Mouse (Mus musculus) bone marrow, adult 2 months (tissue): Measurements from ENCODE around the gene Slc9a2. TPM values are rescaled to one million over a fixed set of nuclear protein-coding genes. Genes with fewer than 3 reads are reported as not detected.

Source experiments
- H3K27ac ChIP-seq: fragments of 200-500 bp; 2 replicates; pipeline ENCODE4 v1.5.1; 2012; ENCODE audit warnings: low read depth, mild to moderate bottlenecking, control low read depth, inconsistent platforms, low read length; ENCODE audit not compliant: control insufficient read depth, poor library complexity, insufficient read depth
- H3K4me1 ChIP-seq: fragments of 200-500 bp; 2 replicates; pipeline ENCODE4 v1.6.1; 2011; ENCODE audit warnings: low read length; ENCODE audit not compliant: control insufficient read depth, insufficient read depth
- H3K4me3 ChIP-seq: fragments of 200-500 bp; replicated peaks from 2 replicates; pipeline ENCODE3; 2011; ENCODE audit warnings: mild to moderate bottlenecking, low read depth, low read length, control low read depth; ENCODE audit not compliant: control insufficient read depth
- CTCF ChIP-seq: fragments of 200-500 bp; IDR thresholded peaks from 2 replicates; pipeline ENCODE4 v1.5.1; 2011; ENCODE audit warnings: low read length, control low read depth; ENCODE audit not compliant: control insufficient read depth, insufficient read depth
- POLR2A ChIP-seq: fragments of 200-500 bp; IDR thresholded peaks from 2 replicates; pipeline ENCODE4 v1.6.1; 2011; ENCODE audit warnings: low read depth, mild to moderate bottlenecking, control low read depth, low read length, borderline replicate concordance; ENCODE audit not compliant: control insufficient read depth
- WGBS: fragments of 180-500 bp; shearing (Covaris S2); methylation state at CpG from one replicate; pipeline ENCODE4 v1.1.7; 2018; 5-methylcytosine and 5-hydroxymethylcytosine counted together
- polyA plus RNA-seq: library from polyadenylated mRNA; stranded (reverse); fragments of >200 nt; gene quantifications from 2 replicates; pipeline ENCODE4 v1.2.4, GENCODE M21; 2011; ENCODE audit warnings: low replicate concordance; ENCODE audit not compliant: missing spikeins, insufficient read depth, insufficient read length

Slc9a2 gene
- polyA plus RNA-seq, 1 experiment, result not detected

DNA sequence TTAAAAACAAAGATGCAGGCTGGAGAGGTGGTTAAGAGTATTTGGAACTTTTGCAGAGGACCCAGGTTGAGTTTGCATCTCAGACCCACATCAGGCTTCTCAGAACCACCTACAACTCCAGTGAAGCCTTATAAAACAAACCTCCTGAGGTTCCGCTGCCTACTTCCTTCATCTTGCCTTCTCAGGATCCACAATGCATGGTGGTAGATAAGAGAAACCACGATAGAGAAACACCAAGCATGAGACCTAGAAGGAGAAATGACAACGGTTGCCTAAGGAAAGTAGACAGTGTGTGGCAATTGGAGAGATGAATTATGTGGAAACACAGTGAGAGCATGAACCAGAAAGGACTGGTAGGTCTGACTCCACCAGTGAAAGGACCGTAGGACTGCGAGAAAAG, 120.5 kb downstream of the Slc9a2 start:
- no peak for TF ChIP-seq CTCF
- no peak for TF ChIP-seq POLR2A
- H3K4me3 ChIP-seq, result no peak overlapping the region
- no peaks in the 10 kb centered on the region for H3K4me1 ChIP-seq
- WGBS, result 30% methylated on average over 5 of the region's 5 CpGs
- H3K27ac ChIP-seq, result no peak overlapping the region

DNA sequence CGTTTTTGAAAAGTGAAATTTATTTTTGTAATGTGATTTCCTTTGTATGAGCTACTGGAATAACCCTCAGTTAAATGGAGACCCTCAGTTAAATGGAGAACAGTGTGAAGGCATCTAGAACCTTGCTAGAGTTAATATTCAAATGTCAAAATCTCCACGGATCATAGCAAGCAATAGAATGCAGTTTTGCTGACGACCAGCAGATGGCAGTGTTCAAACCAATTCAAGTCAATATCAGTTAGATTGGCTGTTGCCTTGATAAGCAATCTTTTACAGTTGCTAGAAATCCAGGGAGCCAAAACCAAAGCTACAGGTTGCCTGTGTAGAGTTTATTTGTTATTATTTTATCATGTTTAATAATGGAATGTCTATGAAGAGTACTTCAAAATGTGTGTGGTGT, 122.4 kb downstream of the Slc9a2 start:
- Histone ChIP-seq H3K4me1 (no peaks in the 10 kb centered on the region), H3K4me3 (no peak overlapping the region), H3K27ac (no peak overlapping the region)
- TF ChIP-seq CTCF, result no peak
- TF ChIP-seq POLR2A, result no peak
- 17% methylated on average over 3 of the region's 3 CpGs for WGBS

GRCm38 (mm10) chr1:40804118-40804517, 123.7 kb downstream of the Slc9a2 start:
- WGBS, result 83% methylated on average over 12 of the region's 12 CpGs
- H3K4me3 ChIP-seq, result no peak overlapping the region
- H3K27ac ChIP-seq, result no peak overlapping the region
- no peaks in the 10 kb centered on the region for H3K4me1 ChIP-seq
- TF ChIP-seq POLR2A (no peak), CTCF (no peak)

GRCm38 (mm10) chr1:40805351-40805750, 125.0 kb downstream of the Slc9a2 start, which contains the start of gene Tmem182:
TSS of gene Tmem182 (plus strand) at chr1:40805601.
- Histone ChIP-seq H3K4me3 (no peak within 1 kb of the TSS), H3K27ac (no peak within 1 kb of the TSS), H3K4me1 (no peaks in the 10 kb centered on the region)
- TF ChIP-seq POLR2A (no peak), CTCF (no peak)
- WGBS, result 76% methylated on average over 9 of the region's 9 CpGs

- TF ChIP-seq POLR2A (no peak), CTCF (no peak)
- Histone ChIP-seq H3K27ac (no peak overlapping the region), H3K4me3 (no peak overlapping the region), H3K4me1 (no peaks in the 10 kb centered on the region)
- WGBS, result 79% methylated on average over 11 of the region's 11 CpGs
Measured at GRCm38 (mm10) chr1:40805891-40806290, 125.5 kb downstream of the Slc9a2 start.

DNA sequence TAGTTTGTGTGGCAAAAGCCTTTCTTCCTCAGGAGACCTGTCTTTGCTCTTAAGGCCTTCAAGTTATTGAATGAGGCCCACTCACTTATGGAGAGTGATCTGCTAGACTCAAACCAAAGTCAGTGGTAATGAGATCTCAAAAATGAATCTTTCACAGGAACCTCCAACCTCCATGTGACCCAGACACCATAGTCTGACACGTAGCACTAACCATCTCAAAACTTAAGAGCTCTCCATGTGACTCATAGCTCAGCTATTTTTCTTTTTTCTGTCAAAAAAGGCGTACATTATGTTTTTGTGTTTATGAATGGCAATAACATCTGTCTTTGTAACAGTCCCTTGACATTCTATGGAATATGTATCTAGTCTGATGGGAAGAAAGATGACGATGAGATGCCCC, 128.3 kb downstream of the Slc9a2 start:
- Histone ChIP-seq H3K4me1 (no peaks in the 10 kb centered on the region), H3K4me3 (no peak overlapping the region), H3K27ac (no peak overlapping the region)
- 82% methylated on average over 3 of the region's 3 CpGs for WGBS
- TF ChIP-seq CTCF, result no peak
- TF ChIP-seq POLR2A, result no peak

DNA sequence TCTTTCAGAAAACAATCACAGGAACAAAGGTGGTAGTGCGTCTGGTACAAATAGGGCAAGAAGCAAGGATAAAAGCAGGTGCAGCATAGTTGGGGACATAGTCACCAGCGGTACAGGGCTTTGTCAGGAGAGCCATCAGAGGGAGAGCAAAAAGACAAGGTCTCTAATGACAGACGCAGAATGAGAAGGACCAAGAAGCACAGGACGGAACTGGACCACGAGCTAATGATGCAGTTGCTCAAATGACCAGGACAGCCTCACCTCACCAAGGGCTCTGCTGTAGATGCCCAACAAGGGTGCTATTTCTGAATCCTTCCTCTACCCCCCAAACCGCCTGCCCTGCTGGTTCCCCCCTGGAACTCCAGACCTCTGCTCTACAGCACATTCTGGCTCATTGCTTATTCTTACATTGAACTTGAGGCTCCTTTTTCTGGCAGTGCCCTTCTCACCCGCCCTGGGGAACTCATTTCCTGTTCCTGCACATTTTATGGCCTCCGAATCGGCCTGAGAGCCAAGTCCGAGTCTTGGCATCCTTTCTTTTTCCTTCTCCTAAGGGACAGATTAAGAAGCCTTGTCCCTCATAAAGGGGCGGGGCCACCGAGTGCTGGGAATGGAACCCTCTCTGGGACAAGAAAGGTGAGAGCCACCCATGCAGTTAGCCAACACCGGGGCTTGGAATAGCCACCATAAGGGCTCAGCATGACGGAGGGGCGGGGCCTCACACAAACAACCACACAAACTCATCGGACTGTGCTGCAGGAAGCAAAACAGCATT, 134.9 kb downstream of the Slc9a2 start:
- H3K4me1 ChIP-seq, result no peaks in the 10 kb centered on the region
- no peak for TF ChIP-seq POLR2A
- no peak for TF ChIP-seq CTCF
- no peak overlapping the region for H3K27ac ChIP-seq
- H3K4me3 ChIP-seq, result no peak overlapping the region
- WGBS, result 59% methylated on average over 16 of the region's 16 CpGs

Other genes starting within 250 kb of the Slc9a2 start
- gene Il18r1, start 215.0 kb upstream of the Slc9a2 start, polyA plus RNA-seq, result 2.7 and 9.2 TPM in 2 replicates
- 14.9 and 36.3 TPM in 2 replicates for gene Il18rap, start 165.2 kb upstream of the Slc9a2 start, polyA plus RNA-seq
- gene Slc9a4, start 100.5 kb upstream of the Slc9a2 start, polyA plus RNA-seq, result not detected in 2 replicates
- 0.40 TPM in 1 of 2 replicates, not detected in the other for gene Mfsd9, start 110.1 kb downstream of the Slc9a2 start, polyA plus RNA-seq
- not detected in 2 replicates for gene Tmem182, start 125.0 kb downstream of the Slc9a2 start, polyA plus RNA-seq